Mouse (Mus musculus) ZHBTc4 (cell line): Measurements from ENCODE around the gene Acot6.

Experiments used
- DNase-seq: peaks from one replicate; pipeline ENCODE4 v3.0.0-alpha.2; 2011; ENCODE audit warnings: low read depth, low spot score

Acot6 gene

GRCm38 (mm10) chr12:84152352-84153190 is 52.1 kb downstream of the Acot6 start:
- peak; percentile 90 for DNase-seq

GRCm38 (mm10) chr12:84153414-84153813 is 53.0 kb downstream of the Acot6 start:
- no peak for DNase-seq

GRCm38 (mm10) chr12:84154786-84155522 is 54.5 kb downstream of the Acot6 start:
- DNase-seq = no peak

GRCm38 (mm10) chr12:84155523-84155871 is 55.0 kb downstream of the Acot6 start:
- DNase-seq = no peak

- no peak for DNase-seq
Observed at GRCm38 (mm10) chr12:84156210-84156609, 55.8 kb downstream of the Acot6 start.

GRCm38 (mm10) chr12:84158156-84158555 is 57.7 kb downstream of the Acot6 start:
- DNase-seq = peak; percentile 31

GRCm38 (mm10) chr12:84160491-84160890 is 60.0 kb downstream of the Acot6 start:
- no peak for DNase-seq
